Mouse (Mus musculus) retina, adult 2 months (tissue): ENCODE results near the gene Rtn4r.

Source experiments
- DNase-seq: peaks from one replicate; pipeline ENCODE4 v3.0.0-alpha.2; 2012; ENCODE audit warnings: low read depth, low spot score

The Rtn4r gene

GRCm38 (mm10) chr16:18127241-18127861 lies at the start of gene Rtn4r:
TSS of gene Rtn4r (plus strand) at chr16:18127642.
- DNase-seq, result peak; percentile 34

GRCm38 (mm10) chr16:18078314-18079015 lies 49.0 kb upstream of the Rtn4r start:
- DNase-seq, result no peak

- DNase-seq, result no peak
Observed at GRCm38 (mm10) chr16:18079300-18079699, 48.1 kb upstream of the Rtn4r start.

GRCm38 (mm10) chr16:18080171-18080570 lies 47.3 kb upstream of the Rtn4r start:
- no peak for DNase-seq

GRCm38 (mm10) chr16:18081149-18081827 lies 46.2 kb upstream of the Rtn4r start:
- no peak for DNase-seq

GRCm38 (mm10) chr16:18082291-18082690 lies 45.2 kb upstream of the Rtn4r start:
- DNase-seq, result no peak

- no peak for DNase-seq
Observed at GRCm38 (mm10) chr16:18083231-18083951, 44.1 kb upstream of the Rtn4r start.

- DNase-seq, result no peak
Observed at GRCm38 (mm10) chr16:18084262-18084661, 43.2 kb upstream of the Rtn4r start.

- no peak for DNase-seq
Observed at GRCm38 (mm10) chr16:18087101-18087500, 40.3 kb upstream of the Rtn4r start.

- no peak for DNase-seq
Observed at GRCm38 (mm10) chr16:18096348-18096747, 31.1 kb upstream of the Rtn4r start.

GRCm38 (mm10) chr16:18102816-18103215 lies 24.6 kb upstream of the Rtn4r start:
- DNase-seq, result no peak

GRCm38 (mm10) chr16:18103366-18103765 lies 24.1 kb upstream of the Rtn4r start:
- DNase-seq, result no peak

- DNase-seq, result no peak
Observed at GRCm38 (mm10) chr16:18103808-18104207, 23.6 kb upstream of the Rtn4r start.

GRCm38 (mm10) chr16:18108221-18108966 lies 19.0 kb upstream of the Rtn4r start:
- peak; percentile 44 for DNase-seq

GRCm38 (mm10) chr16:18111042-18111441 lies 16.4 kb upstream of the Rtn4r start:
- no peak for DNase-seq

- no peak for DNase-seq
Observed at GRCm38 (mm10) chr16:18116467-18116866, 11.0 kb upstream of the Rtn4r start.

GRCm38 (mm10) chr16:18118285-18118684 lies 9.2 kb upstream of the Rtn4r start:
- DNase-seq, result no peak

GRCm38 (mm10) chr16:18119031-18119730 lies 8.3 kb upstream of the Rtn4r start:
- DNase-seq, result peak; percentile 26

GRCm38 (mm10) chr16:18122740-18123139 lies 4.7 kb upstream of the Rtn4r start:
- no peak for DNase-seq

- no peak for DNase-seq
Observed at GRCm38 (mm10) chr16:18123471-18123870, 4.0 kb upstream of the Rtn4r start.

- DNase-seq, result no peak
Observed at GRCm38 (mm10) chr16:18124040-18124439, 3.4 kb upstream of the Rtn4r start.
